Mouse (Mus musculus) left cerebral cortex, adult 9 months (tissue): ENCODE measurements around the gene Csnk2b.

ENCODE experiments used
- DNase-seq, 2 experiments: peaks; one replicate each; pipeline ENCODE4 v3.0.0; 2022; ENCODE audit warnings: low spot score in 2 of 2

Csnk2b gene

GRCm38 (mm10) chr17:35088825-35089644 lies 32.8 kb downstream of the Csnk2b start, which contains the start of gene Abhd16a:
TSS of gene Abhd16a (plus strand) at chr17:35089263.
- DNase-seq = peak; percentile 83 to 94

GRCm38 (mm10) chr17:35088151-35088550 lies 33.7 kb downstream of the Csnk2b start:
- no peak for DNase-seq

GRCm38 (mm10) chr17:35085208-35085865 lies 36.5 kb downstream of the Csnk2b start, which contains the start of gene Ly6g6f:
TSS of gene Ly6g6f (minus strand) at chr17:35085610.
- DNase-seq = no peak

GRCm38 (mm10) chr17:35083929-35084497 lies 37.8 kb downstream of the Csnk2b start:
- DNase-seq = no peak

- no peak for DNase-seq
Observed at GRCm38 (mm10) chr17:35082841-35083576, 38.8 kb downstream of the Csnk2b start.

- no peak for DNase-seq
Observed at GRCm38 (mm10) chr17:35080710-35081109, 41.1 kb downstream of the Csnk2b start.

GRCm38 (mm10) chr17:35080248-35080647 lies 41.6 kb downstream of the Csnk2b start:
- DNase-seq = no peak

- no peak for DNase-seq
Observed at GRCm38 (mm10) chr17:35079778-35080177, 42.1 kb downstream of the Csnk2b start.

GRCm38 (mm10) chr17:35077786-35078233 lies 44.0 kb downstream of the Csnk2b start, which contains the start of gene Ly6g6d:
TSS of gene Ly6g6d (minus strand) at chr17:35078065.
- DNase-seq = no peak

- DNase-seq = no peak
Observed at GRCm38 (mm10) chr17:35077285-35077684, 44.6 kb downstream of the Csnk2b start.

GRCm38 (mm10) chr17:35076507-35077176 lies 45.2 kb downstream of the Csnk2b start, which contains the start of gene Ly6g6e:
TSS of gene Ly6g6e (plus strand) at chr17:35076902.
- DNase-seq = no peak

- no peak for DNase-seq
Observed at GRCm38 (mm10) chr17:35074097-35074496, 47.8 kb downstream of the Csnk2b start.

GRCm38 (mm10) chr17:35071454-35071853 lies 50.4 kb downstream of the Csnk2b start:
- no peak for DNase-seq

- DNase-seq = no peak
Observed at GRCm38 (mm10) chr17:35070556-35071229, 51.2 kb downstream of the Csnk2b start.

GRCm38 (mm10) chr17:35068213-35068914 lies 53.5 kb downstream of the Csnk2b start:
- no peak for DNase-seq
